Mouse (Mus musculus): ENCODE measurements around the gene Epn2. TPM values are rescaled to one million over a fixed set of nuclear protein-coding genes. Genes with fewer than 3 reads are reported as not detected.
A peak's percentile ranks its signal among the peaks of the same experiment; 100 is the strongest.

The Epn2 gene
- polyA plus RNA-seq, 1 experiment from 2014 or later, result 22.1 TPM

GRCm38 (mm10) chr11:61487401-61487800 is 92.1 kb downstream of the Epn2 start:
- H3K4me3 ChIP-seq (replicated peaks; ENCODE audit: low read depth, low read length), result no peak overlapping the region
- no peak for TF ChIP-seq CTCF (IDR thresholded peaks at IDR 0.05; ENCODE audit: low read depth)
- peaks cover 10% of the 10 kb centered on the region; the same call in 1 of the 2 replicates for H3K4me1 ChIP-seq (replicated peaks; ENCODE audit: insufficient read depth, low read length)
- H3K9ac ChIP-seq (ENCODE audit: low read depth, low read length), result no peak overlapping the region
- peak; percentile 39 for DNase-seq (ENCODE audit: low spot score)
- H3K27me3 ChIP-seq (ENCODE audit: insufficient read depth, low read length), result no peaks in the 10 kb centered on the region
- H3K27ac ChIP-seq, result no peak overlapping the region
- 25% methylated on average over 2 of the region's 2 CpGs for WGBS
- peak overlapping the region; percentile 41; the same call in 1 of the 2 replicates for H3K4me2 ChIP-seq (ENCODE audit: low read length)
- H3K9me3 ChIP-seq (replicated peaks; ENCODE audit: low read length), result no peaks in the 10 kb centered on the region
- peak; percentile 8; the same call in 1 of the 2 replicates for ATAC-seq (replicated peaks; ENCODE audit: low FRiP score, low read depth)
- H3K36me3 ChIP-seq (ENCODE audit: insufficient read depth, low read length), result peaks cover 28% of the 10 kb centered on the region

GRCm38 (mm10) chr11:61486458-61487219 is 92.8 kb downstream of the Epn2 start:
- no peaks in the 10 kb centered on the region for H3K27me3 ChIP-seq (ENCODE audit: insufficient read depth, low read length)
- peaks cover 28% of the 10 kb centered on the region for H3K36me3 ChIP-seq (ENCODE audit: insufficient read depth, low read length)
- no peak for ATAC-seq (replicated peaks; ENCODE audit: low FRiP score, low read depth)
- no peak for TF ChIP-seq CTCF (IDR thresholded peaks at IDR 0.05; ENCODE audit: low read depth)
- peak overlapping the region; percentile 41 for H3K4me2 ChIP-seq (ENCODE audit: low read length)
- H3K9ac ChIP-seq (ENCODE audit: low read depth, low read length), result no peak overlapping the region
- peaks cover 13% of the 10 kb centered on the region; the same call in 1 of the 2 replicates for H3K4me1 ChIP-seq (replicated peaks; ENCODE audit: insufficient read depth, low read length)
- H3K9me3 ChIP-seq (replicated peaks; ENCODE audit: low read length), result no peaks in the 10 kb centered on the region
- H3K27ac ChIP-seq, result peak overlapping the region; percentile 42
- H3K4me3 ChIP-seq (replicated peaks; ENCODE audit: low read depth, low read length), result peak overlapping the region; percentile 22; the same call in 1 of the 2 replicates
- no peak for DNase-seq (ENCODE audit: low spot score)
- WGBS, result 55% methylated on average over 14 of the region's 14 CpGs

GRCm38 (mm10) chr11:61485541-61486457 is 93.7 kb downstream of the Epn2 start:
- no peak for DNase-seq (ENCODE audit: low spot score)
- WGBS, result 44% methylated on average over 22 of the region's 22 CpGs
- Histone ChIP-seq H3K4me1 (replicated peaks; ENCODE audit: insufficient read depth, low read length) (peaks cover 19% of the 10 kb centered on the region; the same call in 1 of the 2 replicates), H3K4me3 (replicated peaks; ENCODE audit: low read depth, low read length) (peak overlapping the region; percentile 22), H3K9me3 (replicated peaks; ENCODE audit: low read length) (no peaks in the 10 kb centered on the region), H3K27ac (peak overlapping the region; percentile 84), H3K4me2 (ENCODE audit: low read length) (peak overlapping the region; percentile 41), H3K27me3 (ENCODE audit: insufficient read depth, low read length) (no peaks in the 10 kb centered on the region), H3K9ac (ENCODE audit: low read depth, low read length) (0 out of 2 replicates have a peak overlapping the region, but pooled peaks have one; percentile 18), H3K36me3 (ENCODE audit: insufficient read depth, low read length) (peaks cover 23% of the 10 kb centered on the region)
- ATAC-seq (replicated peaks; ENCODE audit: low FRiP score, low read depth), result no peak
- TF ChIP-seq CTCF (IDR thresholded peaks at IDR 0.05; ENCODE audit: low read depth), result 0 out of 2 replicates have a peak, but pooled peaks have one; percentile 4

GRCm38 (mm10) chr11:61484613-61485540 is 94.6 kb downstream of the Epn2 start, which contains the start of gene Mfap4:
Gene Mfap4, plus strand, starts transcription at chr11:61485431.
- H3K4me3 ChIP-seq (replicated peaks; ENCODE audit: low read depth, low read length), result peak within 1 kb of the TSS; percentile 22
- H3K4me1 ChIP-seq (replicated peaks; ENCODE audit: insufficient read depth, low read length), result peaks cover 19% of the 10 kb centered on the region; the same call in 1 of the 2 replicates
- peak; percentile 92 for DNase-seq (ENCODE audit: low spot score)
- H3K4me2 ChIP-seq (ENCODE audit: low read length), result peak within 1 kb of the TSS; percentile 41
- H3K27ac ChIP-seq, result peak within 1 kb of the TSS; percentile 88
- peak; percentile 65 for ATAC-seq (replicated peaks; ENCODE audit: low FRiP score, low read depth)
- H3K9ac ChIP-seq (ENCODE audit: low read depth, low read length), result peak within 1 kb of the TSS; percentile 48
- 10% methylated on average over 20 of the region's 20 CpGs for WGBS
- no peaks in the 10 kb centered on the region for H3K27me3 ChIP-seq (ENCODE audit: insufficient read depth, low read length)
- TF ChIP-seq CTCF (IDR thresholded peaks at IDR 0.05; ENCODE audit: low read depth), result no peak
- H3K36me3 ChIP-seq (ENCODE audit: insufficient read depth, low read length), result peaks cover 14% of the 10 kb centered on the region; the same call in 1 of the 2 replicates
- no peaks in the 10 kb centered on the region for H3K9me3 ChIP-seq (replicated peaks; ENCODE audit: low read length)

GRCm38 (mm10) chr11:61484256-61484612 is 95.3 kb downstream of the Epn2 start:
- DNase-seq (ENCODE audit: low spot score) (no peak), ATAC-seq (replicated peaks; ENCODE audit: low FRiP score, low read depth) (no peak)
- Histone ChIP-seq H3K27ac (peak overlapping the region; percentile 88), H3K9ac (ENCODE audit: low read depth, low read length) (peak overlapping the region; percentile 48; the same call in 1 of the 2 replicates), H3K9me3 (replicated peaks; ENCODE audit: low read length) (no peaks in the 10 kb centered on the region), H3K4me3 (replicated peaks; ENCODE audit: low read depth, low read length) (no peak overlapping the region), H3K4me2 (ENCODE audit: low read length) (0 out of 2 replicates have a peak overlapping the region, but pooled peaks have one; percentile 30), H3K4me1 (replicated peaks; ENCODE audit: insufficient read depth, low read length) (peaks cover 19% of the 10 kb centered on the region; the same call in 1 of the 2 replicates), H3K36me3 (ENCODE audit: insufficient read depth, low read length) (peaks cover 11% of the 10 kb centered on the region; the same call in 1 of the 2 replicates), H3K27me3 (ENCODE audit: insufficient read depth, low read length) (no peaks in the 10 kb centered on the region)
- WGBS, result 16% methylated on average over 10 of the region's 10 CpGs
- no peak for TF ChIP-seq CTCF (IDR thresholded peaks at IDR 0.05; ENCODE audit: low read depth)
